14 mouse cellular contexts compared by ENCODE assay signal in the genomic region with DNA sequence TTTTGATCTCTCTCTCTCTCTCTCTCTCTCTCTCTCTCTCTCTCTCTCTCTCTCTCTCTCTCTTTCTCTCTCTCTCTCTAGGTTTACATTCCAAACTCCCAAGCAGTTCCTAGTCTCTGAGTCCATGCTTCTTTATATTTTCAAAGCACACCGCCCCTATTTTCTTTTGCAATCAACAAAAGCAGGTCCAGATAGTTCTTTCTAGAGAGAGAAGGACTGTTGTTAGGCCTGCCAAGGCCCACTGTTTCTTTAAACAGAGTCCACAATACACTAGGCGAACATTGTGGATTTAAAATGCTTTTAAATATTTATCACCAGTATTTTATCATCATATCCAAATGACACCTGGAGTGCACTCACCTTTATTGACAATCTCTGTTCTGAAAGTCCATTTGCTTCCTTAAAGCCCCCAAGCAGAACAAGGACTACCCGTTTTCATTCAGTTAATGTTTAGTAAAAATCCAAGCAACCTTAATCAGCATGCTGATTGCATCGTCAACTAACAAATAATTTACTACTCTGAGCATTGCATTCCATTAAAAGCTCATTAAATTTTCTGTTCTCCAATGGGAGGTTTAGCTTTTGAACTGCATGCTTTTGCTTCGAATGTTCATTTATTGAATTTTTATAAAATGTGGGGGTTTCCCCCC.
DNase-seq lines count a peak whose midpoint lies in the region; ATAC-seq and TF ChIP-seq lines count a peak whose summit lies in the region.
"Had no signal": no experiment of that assay in that cellular context is flagged by ENCODE, and none has a peak within 500 bp of the region (broad histone marks: within the 10 kb centered on the region; RNA-seq: fewer than 3 reads in every experiment).

No protein-coding gene starts in this region.

- peak; percentile 51 for DNase-seq in kidney, adult 2 months
- DNase-seq in kidney, postnatal 4 days, result no peak
- no peak for DNase-seq in forebrain, embryonic 11.5 days (ENCODE audit: low spot score)
- no peak for DNase-seq in midbrain, postnatal 0 days (ENCODE audit: low spot score)
- DNase-seq in right cerebral cortex, postnatal 25 days, result no peak
- DNase-seq in frontal cortex, postnatal 14 days (ENCODE audit: low spot score in 2 of 2), result no peak
- no peak for DNase-seq in lung, postnatal 25 days (ENCODE audit: low spot score)
- DNase-seq: B cell, adult 2 months; lung, postnatal 36 days had no signal

- no peak for TF ChIP-seq CTCF in kidney, adult 2 months (conservative IDR thresholded peaks at IDR 0.05; ENCODE audit: insufficient read depth, insufficient read length, low read depth, low read length)
- TF ChIP-seq CTCF in midbrain, postnatal 0 days (IDR thresholded peaks at IDR 0.05), result no peak

- H3K4me2 ChIP-seq in forebrain, embryonic 11.5 days (ENCODE audit: low read depth, low read length, severe bottlenecking), result peak overlapping the region; percentile 11; the same call in 1 of the 2 replicates
- peak overlapping the region; percentile 53 for H3K4me2 ChIP-seq in hindbrain, embryonic 15.5 days
- H3K4me2 ChIP-seq in midbrain, postnatal 0 days (ENCODE audit: low read depth, low read length, poor library complexity, severe bottlenecking), result peak overlapping the region; percentile 44
- H3K4me2 ChIP-seq: liver, embryonic 12.5 days had no signal

- H3K9me3 ChIP-seq in forebrain, embryonic 11.5 days (ENCODE audit: control insufficient read depth, low read length), result no peaks in the 10 kb centered on the region
- no peaks in the 10 kb centered on the region for H3K9me3 ChIP-seq in hindbrain, embryonic 15.5 days
- H3K9me3 ChIP-seq in midbrain, postnatal 0 days (ENCODE audit: low read length), result no peaks in the 10 kb centered on the region
- H3K9me3 ChIP-seq: G1E; liver, embryonic 12.5 days had no signal

- TF ChIP-seq POLR2A in kidney, adult 2 months (IDR thresholded peaks at IDR 0.05; ENCODE audit: low read depth, low read length), result no peak

- no peaks in the 10 kb centered on the region for H3K27me3 ChIP-seq in kidney, adult 2 months (replicated peaks; ENCODE audit: control insufficient read depth, insufficient read depth, low read length)
- no peaks in the 10 kb centered on the region for H3K27me3 ChIP-seq in forebrain, embryonic 11.5 days (ENCODE audit: control insufficient read depth, insufficient read depth, low read length)
- no peaks in the 10 kb centered on the region for H3K27me3 ChIP-seq in hindbrain, embryonic 15.5 days
- no peaks in the 10 kb centered on the region for H3K27me3 ChIP-seq in midbrain, postnatal 0 days (ENCODE audit: insufficient read depth, low read length)

- no peak overlapping the region for H3K4me3 ChIP-seq in kidney, adult 2 months (ENCODE audit: insufficient read depth, low read depth, low read length)
- H3K4me3 ChIP-seq in forebrain, embryonic 11.5 days (ENCODE audit: low read depth, low read length), result 0 out of 2 replicates have a peak overlapping the region, but pooled peaks have one; percentile 5
- H3K4me3 ChIP-seq in hindbrain, embryonic 15.5 days, result peak overlapping the region; percentile 27
- H3K4me3 ChIP-seq in midbrain, postnatal 0 days (ENCODE audit: low read depth, low read length), result peak overlapping the region; percentile 15; the same call in 1 of the 2 replicates
- H3K4me3 ChIP-seq: liver, embryonic 12.5 days; myocyte had no signal

- whole genome bisulfite sequencing in kidney, adult 2 months, result 24% methylated on average over 5 of the region's 5 CpGs
- 37% methylated on average over 5 of the region's 5 CpGs for WGBS in forebrain, embryonic 11.5 days
- WGBS in hindbrain, embryonic 15.5 days, result 29% methylated on average over 5 of the region's 5 CpGs
- WGBS in midbrain, postnatal 0 days, result 24% methylated on average over 5 of the region's 5 CpGs

- no peak overlapping the region for H3K27ac ChIP-seq in kidney, adult 2 months (ENCODE audit: insufficient read depth, low read depth, low read length)
- peak overlapping the region; percentile 94 for H3K27ac ChIP-seq in forebrain, embryonic 11.5 days (ENCODE audit: low read depth, low read length)
- peak overlapping the region; percentile 97 for H3K27ac ChIP-seq in hindbrain, embryonic 15.5 days (replicated peaks)
- peak overlapping the region; percentile 90 for H3K27ac ChIP-seq in midbrain, postnatal 0 days (ENCODE audit: low read depth, low read length)
- H3K27ac ChIP-seq: liver, embryonic 12.5 days had no signal

- ATAC-seq in forebrain, embryonic 11.5 days (replicated peaks; ENCODE audit: low FRiP score), result no peak
- no peak for ATAC-seq in hindbrain, embryonic 15.5 days (ENCODE audit: low FRiP score, low read depth)
- ATAC-seq in midbrain, postnatal 0 days (ENCODE audit: low FRiP score), result no peak
- ATAC-seq: activated CD4-positive, CD25-positive, alpha-beta regulatory T cell, adult 4 months; liver, embryonic 12.5 days had no signal

- H3K9ac ChIP-seq in forebrain, embryonic 11.5 days (ENCODE audit: low read length), result peak overlapping the region; percentile 45; the same call in 1 of the 2 replicates
- peak overlapping the region; percentile 34 for H3K9ac ChIP-seq in hindbrain, embryonic 15.5 days
- H3K9ac ChIP-seq in midbrain, postnatal 0 days (replicated peaks; ENCODE audit: low read length, poor library complexity, severe bottlenecking), result peak overlapping the region; percentile 57
- H3K9ac ChIP-seq: liver, embryonic 12.5 days had no signal

- no peaks in the 10 kb centered on the region for H3K4me1 ChIP-seq in kidney, adult 2 months (ENCODE audit: control insufficient read depth, insufficient read depth, low read length)
- H3K4me1 ChIP-seq in forebrain, embryonic 11.5 days (replicated peaks; ENCODE audit: control insufficient read depth, insufficient read depth, low read length), result peaks cover 21% of the 10 kb centered on the region
- H3K4me1 ChIP-seq in hindbrain, embryonic 15.5 days (replicated peaks), result peaks cover 54% of the 10 kb centered on the region
- peaks cover 8% of the 10 kb centered on the region; the same call in 1 of the 2 replicates for H3K4me1 ChIP-seq in midbrain, postnatal 0 days (ENCODE audit: insufficient read depth, low read length)
- H3K4me1 ChIP-seq: liver, embryonic 12.5 days had no signal

- H3K36me3 ChIP-seq in kidney, adult 2 months (ENCODE audit: control insufficient read depth, insufficient read depth, low read length), result no peaks in the 10 kb centered on the region
- H3K36me3 ChIP-seq in forebrain, embryonic 11.5 days (ENCODE audit: control insufficient read depth, insufficient read depth, low read length), result no peaks in the 10 kb centered on the region
- H3K36me3 ChIP-seq in hindbrain, embryonic 15.5 days, result no peaks in the 10 kb centered on the region
- no peaks in the 10 kb centered on the region for H3K36me3 ChIP-seq in midbrain, postnatal 0 days (ENCODE audit: insufficient read depth, low read length)
- H3K36me3 ChIP-seq: G1E; liver, embryonic 12.5 days had no signal
